Mouse (Mus musculus): ENCODE results near the gene Gcdh. TPM values are rescaled to one million over a fixed set of nuclear protein-coding genes. Genes with fewer than 3 reads are reported as not detected.
"Not testable (repeated sequence)": the region's sequence is repeated elsewhere in the genome, so short reads cannot be mapped to it uniquely, and the experiment has no call there.

Gene Gcdh
- polyA plus RNA-seq, 1 experiment from 2014 or later = 73.0 TPM

DNA sequence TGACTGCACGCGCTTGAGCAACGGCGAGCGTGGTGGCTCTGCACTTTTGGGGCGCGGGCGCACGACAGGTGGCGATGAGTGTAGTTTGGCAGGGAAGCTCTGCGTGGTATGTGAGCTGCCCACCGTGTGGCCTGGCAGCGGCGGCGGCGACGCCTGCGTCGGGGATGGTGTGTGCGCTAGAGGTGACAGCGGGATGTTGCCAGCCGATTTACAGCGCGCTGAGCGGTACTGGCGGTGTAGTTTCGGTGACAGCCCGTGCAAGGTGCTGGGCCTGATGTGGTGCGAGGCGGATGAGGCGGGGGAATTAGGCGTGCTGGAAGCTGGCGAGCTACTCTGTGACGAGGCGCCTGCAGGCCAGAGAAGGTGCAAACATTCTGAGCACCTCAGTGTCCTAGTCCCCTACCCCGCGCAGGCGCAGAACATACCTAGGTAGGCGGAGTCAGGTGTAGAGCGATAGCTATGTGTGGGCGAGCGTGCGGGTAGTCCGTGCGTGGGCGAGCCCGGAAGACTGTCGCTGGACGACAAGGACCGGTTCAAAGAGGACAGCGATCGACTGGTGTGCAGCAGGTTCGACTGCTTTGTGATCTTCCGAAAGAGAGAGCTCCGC, 19.3 kb upstream of the Gcdh start:
- Histone ChIP-seq H3K27ac (ENCODE audit: low read length) (peak overlapping the region; percentile 1; the same call in 1 of the 2 replicates), H3K4me1 (ENCODE audit: control insufficient read depth, low read depth, low read length) (peaks cover 39% of the 10 kb centered on the region), H3K27me3 (ENCODE audit: control insufficient read depth, insufficient read depth, low read depth, low read length) (peaks cover 19% of the 10 kb centered on the region), H3K9me3 (replicated peaks; ENCODE audit: control insufficient read depth, low read length) (no peaks in the 10 kb centered on the region), H3K4me3 (ENCODE audit: low read depth, low read length) (peak overlapping the region; percentile 63), H3K9ac (ENCODE audit: low read depth, low read length) (peak overlapping the region; percentile 60), H3K4me2 (ENCODE audit: low read depth, low read length) (peak overlapping the region; percentile 92), H3K36me3 (ENCODE audit: control insufficient read depth, insufficient read depth) (no peaks in the 10 kb centered on the region)
- ATAC-seq (ENCODE audit: low read depth) = peak; percentile 60
- WGBS (ENCODE audit: insufficient replicate concordance) = 1% methylated on average over 55 of the region's 55 CpGs

DNA sequence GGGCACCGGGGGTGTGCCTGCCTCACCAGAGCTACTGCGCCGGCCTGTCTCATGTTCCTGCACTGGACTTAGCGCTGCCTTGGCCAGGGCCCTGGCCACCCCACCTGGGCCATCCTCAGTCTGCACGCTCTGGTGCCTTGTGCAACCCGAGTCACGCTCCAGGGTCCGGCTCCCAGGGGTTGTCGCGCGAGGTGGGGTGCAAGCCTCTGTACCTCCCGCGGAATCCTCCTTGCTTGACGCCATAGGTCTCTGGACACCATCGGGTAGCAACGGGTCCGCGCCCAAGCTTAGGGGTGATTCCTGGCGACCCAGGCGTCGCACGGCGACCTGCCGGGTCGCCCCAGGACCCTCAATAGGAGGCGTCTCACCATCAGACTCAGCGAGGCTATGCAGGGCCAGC, 18.7 kb upstream of the Gcdh start:
- no peak for ATAC-seq (ENCODE audit: low read depth)
- no peaks in the 10 kb centered on the region for H3K9me3 ChIP-seq (replicated peaks; ENCODE audit: control insufficient read depth, low read length)
- peak overlapping the region; percentile 60 for H3K9ac ChIP-seq (ENCODE audit: low read depth, low read length)
- no peaks in the 10 kb centered on the region for H3K36me3 ChIP-seq (ENCODE audit: control insufficient read depth, insufficient read depth)
- H3K4me3 ChIP-seq (ENCODE audit: low read depth, low read length) = peak overlapping the region; percentile 63
- H3K27me3 ChIP-seq (ENCODE audit: control insufficient read depth, insufficient read depth, low read depth, low read length) = peaks cover 16% of the 10 kb centered on the region
- peaks cover 43% of the 10 kb centered on the region for H3K4me1 ChIP-seq (ENCODE audit: control insufficient read depth, low read depth, low read length)
- H3K27ac ChIP-seq (ENCODE audit: low read length) = no peak overlapping the region
- 34% methylated on average over 27 of the region's 27 CpGs for WGBS (ENCODE audit: insufficient replicate concordance)
- peak overlapping the region; percentile 92 for H3K4me2 ChIP-seq (ENCODE audit: low read depth, low read length)

DNA sequence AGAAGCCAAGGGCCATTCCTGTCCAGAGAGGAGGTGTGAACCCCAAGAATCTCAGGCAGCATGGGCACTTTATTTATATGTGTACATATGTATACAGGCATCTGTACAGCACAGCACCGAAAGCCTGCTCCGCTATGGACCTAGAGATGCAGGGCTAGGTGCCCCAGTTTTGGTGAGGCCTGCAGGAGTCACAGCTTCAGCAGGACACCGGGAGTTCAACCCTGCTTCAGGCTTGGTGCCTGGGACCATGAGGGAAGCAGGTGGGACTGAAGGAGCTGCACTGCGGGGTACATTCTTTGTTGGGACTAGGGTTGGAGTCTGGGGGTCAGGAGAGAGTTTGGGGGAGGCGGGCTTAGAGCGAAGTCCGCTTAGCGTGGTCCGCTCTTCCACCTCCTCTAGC, 18.1 kb upstream of the Gcdh start:
- WGBS (ENCODE audit: insufficient replicate concordance) = 89% methylated on average over 9 of the region's 9 CpGs
- H3K9me3 ChIP-seq (replicated peaks; ENCODE audit: control insufficient read depth, low read length) = no peaks in the 10 kb centered on the region
- H3K27ac ChIP-seq (ENCODE audit: low read length) = no peak overlapping the region
- ATAC-seq (ENCODE audit: low read depth) = no peak
- no peak overlapping the region for H3K9ac ChIP-seq (ENCODE audit: low read depth, low read length)
- H3K27me3 ChIP-seq (ENCODE audit: control insufficient read depth, insufficient read depth, low read depth, low read length) = peaks cover 16% of the 10 kb centered on the region
- peaks cover 43% of the 10 kb centered on the region for H3K4me1 ChIP-seq (ENCODE audit: control insufficient read depth, low read depth, low read length)
- peaks cover 2% of the 10 kb centered on the region for H3K36me3 ChIP-seq (ENCODE audit: control insufficient read depth, insufficient read depth)
- no peak overlapping the region for H3K4me2 ChIP-seq (ENCODE audit: low read depth, low read length)
- H3K4me3 ChIP-seq (ENCODE audit: low read depth, low read length) = no peak overlapping the region

DNA sequence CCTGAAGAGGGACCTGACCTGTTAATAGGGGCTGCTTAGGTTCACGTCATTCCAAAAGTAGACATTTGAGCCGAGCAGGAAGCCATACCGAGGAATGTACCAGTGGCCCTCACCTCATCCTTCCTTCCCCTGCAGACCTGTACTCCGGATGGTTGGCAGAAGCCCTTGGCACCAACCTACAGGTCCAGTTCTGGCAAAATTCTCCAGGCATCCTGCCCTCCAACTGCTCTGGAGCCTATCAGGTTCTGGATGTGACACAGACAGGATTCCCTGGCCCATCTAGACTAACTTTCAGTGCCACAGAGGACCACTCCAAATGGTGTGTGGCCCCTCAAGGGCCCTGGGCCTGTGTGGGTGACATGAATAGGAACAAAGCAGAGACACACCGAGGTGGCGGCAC, 16.8 kb upstream of the Gcdh start:
- H3K4me2 ChIP-seq (ENCODE audit: low read depth, low read length) = peak overlapping the region; percentile 94; the same call in 1 of the 2 replicates
- H3K4me3 ChIP-seq (ENCODE audit: low read depth, low read length) = no peak overlapping the region
- H3K27ac ChIP-seq (ENCODE audit: low read length) = no peak overlapping the region
- H3K9me3 ChIP-seq (replicated peaks; ENCODE audit: control insufficient read depth, low read length) = no peaks in the 10 kb centered on the region
- peaks cover 15% of the 10 kb centered on the region for H3K36me3 ChIP-seq (ENCODE audit: control insufficient read depth, insufficient read depth)
- H3K4me1 ChIP-seq (ENCODE audit: control insufficient read depth, low read depth, low read length) = peaks cover 45% of the 10 kb centered on the region
- H3K9ac ChIP-seq (ENCODE audit: low read depth, low read length) = no peak overlapping the region; the same call in 1 of the 2 replicates
- H3K27me3 ChIP-seq (ENCODE audit: control insufficient read depth, insufficient read depth, low read depth, low read length) = peaks cover 16% of the 10 kb centered on the region
- WGBS (ENCODE audit: insufficient replicate concordance) = 74% methylated on average over 6 of the region's 6 CpGs
- ATAC-seq (ENCODE audit: low read depth) = no peak

DNA sequence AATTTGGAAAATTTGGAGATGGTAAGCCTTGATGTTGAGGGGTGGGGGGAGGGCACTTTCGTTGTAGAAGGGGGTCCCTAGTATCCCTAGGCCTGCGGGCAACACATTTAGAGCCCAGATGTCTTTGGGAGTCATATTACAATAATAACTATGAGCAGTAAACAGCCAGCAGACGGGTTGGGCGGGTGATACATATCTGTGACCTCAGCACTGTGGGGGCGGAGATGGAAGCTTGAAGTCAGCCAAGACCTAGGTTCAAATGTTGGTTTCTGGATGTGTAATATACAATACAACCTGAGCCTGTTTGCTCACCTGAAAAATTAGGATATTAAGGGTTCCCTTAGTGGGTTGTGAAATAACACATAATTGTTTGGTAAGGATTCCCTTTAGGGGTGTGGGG, 16.2 kb upstream of the Gcdh start:
- peaks cover 51% of the 10 kb centered on the region for H3K4me1 ChIP-seq (ENCODE audit: control insufficient read depth, low read depth, low read length)
- H3K4me2 ChIP-seq (ENCODE audit: low read depth, low read length) = peak overlapping the region; percentile 94

DNA sequence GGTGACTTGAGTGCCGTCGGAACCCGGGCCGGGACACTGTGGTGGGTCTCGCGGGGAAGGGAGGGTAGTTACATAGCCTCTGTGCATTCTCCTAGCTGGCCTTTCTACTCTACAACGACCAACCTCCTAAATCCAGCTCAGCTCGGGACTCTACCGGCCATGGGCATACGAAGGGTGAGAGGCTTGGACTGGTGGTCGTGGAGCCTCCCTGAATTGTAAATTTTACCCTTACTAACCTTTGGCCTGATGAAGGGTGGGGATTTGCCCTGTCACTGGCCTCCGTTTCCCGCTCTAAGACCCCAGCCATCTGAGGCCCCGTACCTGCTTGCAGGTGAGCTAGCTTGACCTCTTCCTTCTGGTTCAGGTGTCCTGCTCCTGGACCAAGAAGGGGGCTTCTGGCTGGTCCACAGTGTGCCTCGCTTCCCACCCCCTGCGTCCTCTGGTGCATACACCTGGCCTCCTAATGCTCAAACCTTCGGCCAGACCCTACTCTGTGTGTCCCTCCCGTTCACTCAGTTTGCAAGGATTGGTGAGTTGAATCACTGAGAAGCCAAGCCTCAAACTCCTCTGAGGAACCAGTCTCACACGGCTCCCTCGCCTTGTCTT, 15.5 kb upstream of the Gcdh start:
- peaks cover 58% of the 10 kb centered on the region for H3K4me1 ChIP-seq (ENCODE audit: control insufficient read depth, low read depth, low read length)
- peak overlapping the region; percentile 89 for H3K27ac ChIP-seq (ENCODE audit: low read length)
- peak overlapping the region; percentile 94 for H3K4me2 ChIP-seq (ENCODE audit: low read depth, low read length)
- WGBS (ENCODE audit: insufficient replicate concordance) = 42% methylated on average over 20 of the region's 20 CpGs
- peak overlapping the region; percentile 91 for H3K9ac ChIP-seq (ENCODE audit: low read depth, low read length)
- peaks cover 16% of the 10 kb centered on the region for H3K27me3 ChIP-seq (ENCODE audit: control insufficient read depth, insufficient read depth, low read depth, low read length)
- peak overlapping the region; percentile 76 for H3K4me3 ChIP-seq (ENCODE audit: low read depth, low read length)
- peaks cover 28% of the 10 kb centered on the region for H3K36me3 ChIP-seq (ENCODE audit: control insufficient read depth, insufficient read depth)
- no peak for ATAC-seq (ENCODE audit: low read depth)
- H3K9me3 ChIP-seq (replicated peaks; ENCODE audit: control insufficient read depth, low read length) = no peaks in the 10 kb centered on the region

More for the DNA sequence above, 16.2 kb upstream of the Gcdh start:
- Histone ChIP-seq H3K9me3 (replicated peaks; ENCODE audit: control insufficient read depth, low read length) (no peaks in the 10 kb centered on the region), H3K36me3 (ENCODE audit: control insufficient read depth, insufficient read depth) (peaks cover 21% of the 10 kb centered on the region), H3K27me3 (ENCODE audit: control insufficient read depth, insufficient read depth, low read depth, low read length) (peaks cover 16% of the 10 kb centered on the region), H3K9ac (ENCODE audit: low read depth, low read length) (peak overlapping the region; percentile 91), H3K27ac (ENCODE audit: low read length) (peak overlapping the region; percentile 89), H3K4me3 (ENCODE audit: low read depth, low read length) (peak overlapping the region; percentile 76)
- WGBS (ENCODE audit: insufficient replicate concordance) = 46% methylated on average over 5 of the region's 5 CpGs
- ATAC-seq (ENCODE audit: low read depth) = no peak

DNA sequence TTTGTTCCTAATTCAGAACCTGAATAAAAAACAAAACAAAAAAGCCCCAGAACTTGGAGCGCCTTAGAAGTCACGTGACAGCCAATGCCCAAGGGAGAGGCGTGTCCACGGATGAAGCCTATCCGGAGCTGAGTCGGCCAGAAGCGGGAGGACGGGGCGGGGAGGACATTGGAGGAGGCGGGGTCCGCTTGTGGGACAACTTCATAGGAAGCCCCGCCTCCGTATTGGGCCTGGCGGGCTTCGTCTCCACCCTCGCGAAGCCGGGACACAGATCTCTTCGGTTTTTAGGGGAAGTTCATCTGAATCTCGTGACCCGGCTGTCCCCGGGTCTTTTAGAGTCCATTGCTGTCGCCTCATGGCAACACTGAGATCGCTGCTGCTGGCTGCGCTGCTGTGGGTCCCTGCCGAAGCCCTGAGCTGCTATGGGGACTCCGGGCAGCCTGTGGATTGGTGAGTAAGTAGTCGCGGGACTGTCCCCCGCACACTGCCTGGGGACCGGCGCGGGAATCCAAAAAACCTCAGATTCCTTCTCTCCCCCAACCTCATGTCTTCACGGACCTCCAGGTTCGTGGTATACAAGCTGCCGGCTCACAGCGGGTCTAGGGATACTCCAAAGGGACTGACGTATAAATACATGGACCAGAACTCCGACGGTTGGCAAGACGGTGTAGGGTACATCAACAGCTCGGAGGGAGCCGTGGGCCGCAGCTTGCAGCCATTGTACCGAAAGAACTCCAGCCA, 14.9 kb upstream of the Gcdh start, which contains the start of gene Dnase2a:
TSS of gene Dnase2a (plus strand) at position 140 of the 741 bp plus-strand sequence.
- peaks cover 56% of the 10 kb centered on the region for H3K4me1 ChIP-seq (ENCODE audit: control insufficient read depth, low read depth, low read length)
- peak within 1 kb of the TSS; percentile 89 for H3K27ac ChIP-seq (ENCODE audit: low read length)
- peak; percentile 92 for ATAC-seq (ENCODE audit: low read depth)
- H3K9me3 ChIP-seq (replicated peaks; ENCODE audit: control insufficient read depth, low read length) = no peaks in the 10 kb centered on the region
- H3K4me2 ChIP-seq (ENCODE audit: low read depth, low read length) = peak within 1 kb of the TSS; percentile 94
- H3K9ac ChIP-seq (ENCODE audit: low read depth, low read length) = peak within 1 kb of the TSS; percentile 91
- WGBS (ENCODE audit: insufficient replicate concordance) = under 1% methylated on average over 45 of the region's 45 CpGs
- peaks cover 33% of the 10 kb centered on the region for H3K36me3 ChIP-seq (ENCODE audit: control insufficient read depth, insufficient read depth)
- peaks cover 16% of the 10 kb centered on the region for H3K27me3 ChIP-seq (ENCODE audit: control insufficient read depth, insufficient read depth, low read depth, low read length)
- peak within 1 kb of the TSS; percentile 76 for H3K4me3 ChIP-seq (ENCODE audit: low read depth, low read length)

DNA sequence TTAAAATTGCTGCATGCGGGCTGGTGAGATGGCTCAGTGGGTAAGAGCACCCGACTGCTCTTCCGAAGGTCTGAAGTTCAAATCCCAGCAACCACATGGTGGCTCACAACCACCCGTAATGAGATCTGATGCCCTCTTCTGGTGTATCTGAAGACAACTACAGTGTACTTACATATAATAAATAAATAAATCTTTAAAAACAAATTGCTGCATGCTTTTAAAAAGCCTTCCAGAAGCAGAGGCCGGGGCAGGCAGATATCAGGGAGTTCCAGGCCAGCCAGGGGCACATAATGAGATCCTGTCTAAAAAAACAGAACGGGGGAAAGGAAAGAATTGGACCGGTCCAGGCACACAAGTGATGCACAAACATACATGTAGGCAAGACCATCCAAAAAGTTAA, 14.3 kb upstream of the Gcdh start:
- Histone ChIP-seq H3K27me3 (ENCODE audit: control insufficient read depth, insufficient read depth, low read depth, low read length) (peaks cover 15% of the 10 kb centered on the region), H3K4me3 (ENCODE audit: low read depth, low read length) (peak overlapping the region; percentile 76), H3K36me3 (ENCODE audit: control insufficient read depth, insufficient read depth) (peaks cover 36% of the 10 kb centered on the region), H3K9ac (ENCODE audit: low read depth, low read length) (0 out of 2 replicates have a peak overlapping the region, but pooled peaks have one; percentile 1), H3K4me2 (ENCODE audit: low read depth, low read length) (peak overlapping the region; percentile 94), H3K4me1 (ENCODE audit: control insufficient read depth, low read depth, low read length) (peaks cover 53% of the 10 kb centered on the region), H3K27ac (ENCODE audit: low read length) (peak overlapping the region; percentile 77)
- WGBS (ENCODE audit: insufficient replicate concordance) = 20% methylated on average over 6 of the region's 7 CpGs
- not testable (repeated sequence) for ATAC-seq (ENCODE audit: low read depth); H3K9me3 ChIP-seq (replicated peaks; ENCODE audit: control insufficient read depth, low read length)
